Mouse (Mus musculus): ENCODE measurements at regions not wholly inside any gene's neighbourhood (a gene's known extent, or its start where the extent isn't known, plus 50 kb on each side); places are given as distances from the start of the nearest gene placed in this dataset.

- Histone ChIP-seq H3K36me3 (ENCODE audit: insufficient read depth, low read length) (no peaks in the 10 kb centered on the region), H3K4me3 (replicated peaks; ENCODE audit: low read length) (no peak overlapping the region), H3K27me3 (ENCODE audit: insufficient read depth, low read length) (no peaks in the 10 kb centered on the region; the same call in 1 of the 2 replicates), H3K9me3 (ENCODE audit: low read length) (no peaks in the 10 kb centered on the region), H3K4me1 (replicated peaks; ENCODE audit: low read depth, low read length) (peaks cover 8% of the 10 kb centered on the region)
- no peak for TF ChIP-seq POU5F1 (IDR thresholded peaks at IDR 0.05; ENCODE audit: borderline replicate concordance, low read length)
- TF ChIP-seq CTCF (conservative IDR thresholded peaks at IDR 0.05; ENCODE audit: low read length): no peak
- TF ChIP-seq NANOG (IDR thresholded peaks at IDR 0.05; ENCODE audit: borderline replicate concordance, low read length): no peak
These were observed 83.5 kb upstream of the Ctnnb1 start for GRCm38 (mm10) chr9:120845538-120845937.

- Histone ChIP-seq H3K9me3 (ENCODE audit: low read length) (no peaks in the 10 kb centered on the region), H3K36me3 (ENCODE audit: insufficient read depth, low read length) (no peaks in the 10 kb centered on the region), H3K4me3 (replicated peaks; ENCODE audit: low read length) (no peak overlapping the region), H3K27me3 (ENCODE audit: insufficient read depth, low read length) (no peaks in the 10 kb centered on the region; the same call in 1 of the 2 replicates), H3K4me1 (replicated peaks; ENCODE audit: low read depth, low read length) (peaks cover 11% of the 10 kb centered on the region)
- TF ChIP-seq CTCF (conservative IDR thresholded peaks at IDR 0.05; ENCODE audit: low read length): no peak
- no peak for TF ChIP-seq NANOG (IDR thresholded peaks at IDR 0.05; ENCODE audit: borderline replicate concordance, low read length)
- no peak for TF ChIP-seq POU5F1 (IDR thresholded peaks at IDR 0.05; ENCODE audit: borderline replicate concordance, low read length)
These were observed 81.4 kb upstream of the Ctnnb1 start for GRCm38 (mm10) chr9:120847649-120848048.

DNA sequence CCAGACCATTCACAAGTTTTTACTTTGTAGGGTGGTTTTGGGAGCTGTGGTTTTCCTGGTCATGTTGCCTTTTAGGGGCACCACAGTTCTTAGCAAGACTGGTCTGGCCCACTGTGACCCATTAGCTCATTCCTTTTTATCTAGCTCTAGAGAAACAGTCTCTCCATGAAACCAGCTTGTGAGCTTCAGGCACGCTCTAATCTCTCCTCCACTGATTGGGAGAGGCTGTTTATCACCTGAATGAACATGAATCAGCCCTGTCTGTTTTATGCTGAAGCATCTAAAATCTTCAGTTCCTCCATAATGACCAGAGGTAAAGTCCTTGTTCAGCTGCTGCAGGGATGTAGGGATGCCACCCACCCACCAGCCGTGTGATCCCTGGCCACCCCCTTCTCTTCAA lies 80.1 kb upstream of the Ctnnb1 start:
- Histone ChIP-seq H3K36me3 (ENCODE audit: insufficient read depth, low read length) (no peaks in the 10 kb centered on the region), H3K4me1 (replicated peaks; ENCODE audit: low read depth, low read length) (peaks cover 25% of the 10 kb centered on the region), H3K4me3 (replicated peaks; ENCODE audit: low read length) (no peak overlapping the region), H3K9me3 (ENCODE audit: low read length) (no peaks in the 10 kb centered on the region), H3K27me3 (ENCODE audit: insufficient read depth, low read length) (no peaks in the 10 kb centered on the region)
- TF ChIP-seq POU5F1 (IDR thresholded peaks at IDR 0.05; ENCODE audit: borderline replicate concordance, low read length) (no peak), NANOG (IDR thresholded peaks at IDR 0.05; ENCODE audit: borderline replicate concordance, low read length) (no peak), CTCF (conservative IDR thresholded peaks at IDR 0.05; ENCODE audit: low read length) (no peak)

DNA sequence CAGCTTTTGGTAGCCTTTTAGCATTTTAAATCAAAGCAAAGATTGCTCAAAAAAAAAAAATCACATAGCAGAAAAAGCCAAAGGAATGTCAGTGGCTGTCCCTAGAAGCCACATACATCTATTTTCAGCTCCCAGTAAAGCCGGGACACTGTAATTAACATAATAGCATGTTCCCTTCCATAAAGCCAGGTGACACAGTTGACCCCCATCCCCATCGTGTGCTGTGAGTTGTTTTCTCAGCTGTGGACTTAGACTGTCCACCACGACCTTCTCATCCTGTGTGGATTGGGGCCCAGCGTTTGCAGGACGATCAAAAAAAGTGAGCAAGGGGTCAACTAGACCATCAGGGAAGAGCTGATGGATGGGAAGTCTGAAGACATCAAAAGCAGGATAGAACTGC lies 78.9 kb upstream of the Ctnnb1 start:
- no peaks in the 10 kb centered on the region for H3K36me3 ChIP-seq (ENCODE audit: insufficient read depth, low read length)
- no peak overlapping the region for H3K4me3 ChIP-seq (replicated peaks; ENCODE audit: low read length)
- no peaks in the 10 kb centered on the region for H3K27me3 ChIP-seq (ENCODE audit: insufficient read depth, low read length)
- peaks cover 35% of the 10 kb centered on the region for H3K4me1 ChIP-seq (replicated peaks; ENCODE audit: low read depth, low read length)
- no peaks in the 10 kb centered on the region for H3K9me3 ChIP-seq (ENCODE audit: low read length)
- no peak for TF ChIP-seq CTCF (conservative IDR thresholded peaks at IDR 0.05; ENCODE audit: low read length)
- TF ChIP-seq NANOG (IDR thresholded peaks at IDR 0.05; ENCODE audit: borderline replicate concordance, low read length): no peak
- no peak for TF ChIP-seq POU5F1 (IDR thresholded peaks at IDR 0.05; ENCODE audit: borderline replicate concordance, low read length)

- Histone ChIP-seq H3K27me3 (ENCODE audit: insufficient read depth, low read length) (no peaks in the 10 kb centered on the region), H3K9me3 (ENCODE audit: low read length) (no peaks in the 10 kb centered on the region), H3K36me3 (ENCODE audit: insufficient read depth, low read length) (no peaks in the 10 kb centered on the region), H3K4me3 (replicated peaks; ENCODE audit: low read length) (no peak overlapping the region), H3K4me1 (replicated peaks; ENCODE audit: low read depth, low read length) (peaks cover 48% of the 10 kb centered on the region)
- TF ChIP-seq CTCF (conservative IDR thresholded peaks at IDR 0.05; ENCODE audit: low read length) (no peak), POU5F1 (IDR thresholded peaks at IDR 0.05; ENCODE audit: borderline replicate concordance, low read length) (no peak), NANOG (IDR thresholded peaks at IDR 0.05; ENCODE audit: borderline replicate concordance, low read length) (no peak)
These were observed 77.1 kb upstream of the Ctnnb1 start for GRCm38 (mm10) chr9:120851914-120852313.

GRCm38 (mm10) chr9:120852572-120852971 lies 76.4 kb upstream of the Ctnnb1 start:
- Histone ChIP-seq H3K4me1 (replicated peaks; ENCODE audit: low read depth, low read length) (peaks cover 48% of the 10 kb centered on the region), H3K4me3 (replicated peaks; ENCODE audit: low read length) (no peak overlapping the region), H3K9me3 (ENCODE audit: low read length) (no peaks in the 10 kb centered on the region), H3K27me3 (ENCODE audit: insufficient read depth, low read length) (no peaks in the 10 kb centered on the region; the same call in 1 of the 2 replicates), H3K36me3 (ENCODE audit: insufficient read depth, low read length) (no peaks in the 10 kb centered on the region)
- TF ChIP-seq CTCF (conservative IDR thresholded peaks at IDR 0.05; ENCODE audit: low read length): no peak
- no peak for TF ChIP-seq NANOG (IDR thresholded peaks at IDR 0.05; ENCODE audit: borderline replicate concordance, low read length)
- no peak for TF ChIP-seq POU5F1 (IDR thresholded peaks at IDR 0.05; ENCODE audit: borderline replicate concordance, low read length)

GRCm38 (mm10) chr9:120853032-120853597 lies 75.9 kb upstream of the Ctnnb1 start:
- Histone ChIP-seq H3K36me3 (ENCODE audit: insufficient read depth, low read length) (no peaks in the 10 kb centered on the region), H3K9me3 (ENCODE audit: low read length) (no peaks in the 10 kb centered on the region), H3K4me3 (replicated peaks; ENCODE audit: low read length) (no peak overlapping the region), H3K4me1 (replicated peaks; ENCODE audit: low read depth, low read length) (peaks cover 48% of the 10 kb centered on the region), H3K27me3 (ENCODE audit: insufficient read depth, low read length) (no peaks in the 10 kb centered on the region; the same call in 1 of the 2 replicates)
- no peak for TF ChIP-seq NANOG (IDR thresholded peaks at IDR 0.05; ENCODE audit: borderline replicate concordance, low read length)
- TF ChIP-seq POU5F1 (IDR thresholded peaks at IDR 0.05; ENCODE audit: borderline replicate concordance, low read length): no peak
- no peak for TF ChIP-seq CTCF (conservative IDR thresholded peaks at IDR 0.05; ENCODE audit: low read length)

- Histone ChIP-seq H3K36me3 (ENCODE audit: insufficient read depth, low read length) (no peaks in the 10 kb centered on the region), H3K4me3 (replicated peaks; ENCODE audit: low read length) (0 out of 2 replicates have a peak overlapping the region, but pooled peaks have one; percentile 23), H3K4me1 (replicated peaks; ENCODE audit: low read depth, low read length) (peaks cover 48% of the 10 kb centered on the region), H3K9me3 (ENCODE audit: low read length) (no peaks in the 10 kb centered on the region), H3K27me3 (ENCODE audit: insufficient read depth, low read length) (no peaks in the 10 kb centered on the region; the same call in 1 of the 2 replicates)
- TF ChIP-seq NANOG (IDR thresholded peaks at IDR 0.05; ENCODE audit: borderline replicate concordance, low read length): no peak
- TF ChIP-seq POU5F1 (IDR thresholded peaks at IDR 0.05; ENCODE audit: borderline replicate concordance, low read length): no peak
- TF ChIP-seq CTCF (conservative IDR thresholded peaks at IDR 0.05; ENCODE audit: low read length): no peak
These were observed 74.7 kb upstream of the Ctnnb1 start for GRCm38 (mm10) chr9:120854351-120854750.

Measured in E14TG2a.4 (cell line).